Mouse (Mus musculus) bone marrow macrophage, adult 2 months (primary cell): ENCODE results near the gene Adgrg7. TPM values are rescaled to one million over a fixed set of nuclear protein-coding genes. Genes with fewer than 3 reads are reported as not detected.

Experiments
- H3K27ac ChIP-seq: 2 replicates; pipeline ENCODE4 v1.5.1; 2012; ENCODE audit warnings: low read depth, low read length; ENCODE audit not compliant: insufficient read depth
- H3K4me1 ChIP-seq: 2 replicates; pipeline ENCODE4 v1.6.1; 2012; ENCODE audit warnings: low read length; ENCODE audit not compliant: control insufficient read depth, insufficient read depth
- H3K4me3 ChIP-seq: 2 replicates; pipeline ENCODE4 v1.5.1; 2012; ENCODE audit warnings: mild to moderate bottlenecking, low read length, moderate library complexity; ENCODE audit not compliant: insufficient read depth
- CTCF ChIP-seq: IDR thresholded peaks from 2 replicates; pipeline ENCODE4 v1.5.1; 2012; ENCODE audit warnings: low read depth, mild to moderate bottlenecking, low read length, moderate library complexity
- POLR2A ChIP-seq: IDR thresholded peaks from 2 replicates; pipeline ENCODE4 v1.6.1; 2012; ENCODE audit warnings: mild to moderate bottlenecking, low read depth, low read length, borderline replicate concordance
- polyA plus RNA-seq: library from polyadenylated mRNA; stranded (reverse); fragments of >200 nt; gene quantifications from 2 replicates; pipeline ENCODE4 v1.2.4, GENCODE M21; 2012; ENCODE audit not compliant: missing spikeins, insufficient read depth, insufficient read length

Adgrg7 gene
- polyA plus RNA-seq, 1 experiment: not detected

DNA sequence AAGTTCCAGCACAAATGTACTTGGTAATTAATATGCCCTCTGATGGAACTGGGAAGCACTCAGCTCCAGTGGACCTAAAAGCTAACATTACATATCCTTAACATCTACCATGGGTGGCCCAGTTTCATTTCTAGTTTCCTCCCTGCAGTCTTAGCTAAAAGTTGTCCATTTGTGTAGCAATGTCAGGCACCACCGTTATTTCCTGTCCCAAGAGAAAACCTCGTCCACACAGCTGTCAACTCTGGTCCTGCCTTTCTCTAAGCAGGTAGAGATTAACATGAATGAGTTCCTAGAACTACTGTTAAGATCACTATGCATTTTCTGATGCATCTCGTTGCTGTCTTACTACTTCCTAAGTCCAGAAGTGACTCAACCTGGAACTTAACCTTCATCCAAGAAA, 80.0 kb downstream of the Adgrg7 start:
- no peak for TF ChIP-seq CTCF
- no peak for TF ChIP-seq POLR2A
- H3K4me1 ChIP-seq: 0 out of 2 replicates have a peak, but pooled peaks cover 3% of the 10 kb centered on the region
- no peak overlapping the region for H3K27ac ChIP-seq
- peak overlapping the region; percentile 91 for H3K4me3 ChIP-seq

DNA sequence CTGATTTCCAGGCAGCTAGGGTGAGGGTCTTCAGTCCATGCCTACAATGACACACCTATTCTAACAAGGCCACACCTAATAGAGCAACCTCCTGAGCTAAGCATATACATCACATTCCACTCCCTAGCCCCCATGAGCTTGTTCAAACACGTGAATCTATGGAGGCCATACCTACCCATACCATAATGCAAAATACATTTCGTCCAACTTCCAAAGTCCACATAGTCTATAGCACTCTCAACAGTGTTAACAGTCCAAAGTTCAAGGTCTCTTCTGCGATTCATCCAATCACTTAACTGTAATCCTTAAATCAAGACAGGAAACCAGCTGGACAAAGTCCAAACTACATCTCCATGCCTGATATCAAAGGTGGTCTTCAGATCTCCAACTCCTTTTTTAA, 85.6 kb downstream of the Adgrg7 start:
- Histone ChIP-seq H3K27ac (no peak overlapping the region), H3K4me1 (0 out of 2 replicates have a peak, but pooled peaks cover 2% of the 10 kb centered on the region), H3K4me3 (no peak overlapping the region)
- TF ChIP-seq CTCF: no peak
- no peak for TF ChIP-seq POLR2A

DNA sequence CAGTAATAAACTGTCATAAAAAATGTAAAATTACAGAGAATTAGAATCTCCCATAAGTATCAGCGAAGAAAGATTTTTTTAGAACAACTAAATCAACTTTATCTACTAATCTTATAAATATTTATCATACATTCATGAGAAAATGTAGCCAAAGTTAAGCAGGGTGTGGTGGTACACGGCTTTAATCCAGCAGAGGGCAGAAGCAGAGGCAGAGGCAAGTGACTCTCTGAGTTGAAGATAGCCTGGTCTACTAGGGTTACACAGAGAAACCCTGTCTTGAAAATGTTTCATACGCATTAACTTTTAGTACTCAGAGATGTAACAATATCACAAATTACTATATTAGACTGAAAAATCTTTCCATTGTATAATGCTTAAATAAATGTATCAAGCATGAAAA, 89.9 kb downstream of the Adgrg7 start:
- no peak overlapping the region for H3K4me3 ChIP-seq
- no peak overlapping the region for H3K27ac ChIP-seq
- TF ChIP-seq CTCF: no peak
- TF ChIP-seq POLR2A: no peak
- H3K4me1 ChIP-seq: no peaks in the 10 kb centered on the region

DNA sequence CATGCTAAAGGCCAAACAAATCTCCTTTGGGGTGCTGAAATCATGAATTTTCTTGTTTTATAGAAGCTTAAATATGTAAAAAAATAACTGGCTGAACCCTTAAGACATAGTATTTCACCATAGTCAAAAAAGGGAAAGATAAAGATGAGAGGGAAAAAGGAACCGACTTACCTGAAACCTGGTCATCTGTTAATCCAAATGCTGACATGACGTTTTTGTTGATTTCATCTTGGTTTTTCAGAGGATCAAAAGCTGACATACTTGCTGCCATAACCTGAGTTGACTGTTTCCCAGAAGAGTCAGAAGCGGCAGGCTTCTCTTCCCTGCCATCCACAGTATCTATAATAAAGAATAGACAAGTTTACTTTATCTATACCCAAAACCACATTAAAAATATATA, 94.8 kb downstream of the Adgrg7 start:
- H3K27ac ChIP-seq: no peak overlapping the region
- no peaks in the 10 kb centered on the region for H3K4me1 ChIP-seq
- TF ChIP-seq POLR2A (no peak), CTCF (no peak)
- no peak overlapping the region for H3K4me3 ChIP-seq

DNA sequence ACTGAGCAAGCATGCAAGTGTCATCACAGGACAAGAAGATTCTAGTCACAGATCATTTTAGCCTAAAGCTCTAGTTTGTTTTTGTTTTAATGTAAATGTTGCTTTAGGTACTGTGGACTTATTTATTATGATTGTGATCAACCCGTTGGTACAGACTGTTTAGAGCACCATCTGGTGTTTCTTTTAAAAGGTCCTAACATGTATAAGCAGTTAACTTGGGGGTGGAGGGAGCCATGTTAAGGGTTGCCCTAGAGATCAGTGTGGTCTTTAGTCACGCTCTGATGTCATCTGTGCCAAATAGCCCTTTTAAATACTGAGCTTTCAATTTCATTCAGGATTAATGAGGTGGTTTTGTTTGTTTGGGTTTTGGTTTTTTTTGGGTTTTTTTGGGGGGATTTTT, 99.2 kb downstream of the Adgrg7 start:
- no peak overlapping the region for H3K4me3 ChIP-seq
- no peak for TF ChIP-seq CTCF
- TF ChIP-seq POLR2A: no peak
- H3K4me1 ChIP-seq: no peaks in the 10 kb centered on the region
- no peak overlapping the region for H3K27ac ChIP-seq

DNA sequence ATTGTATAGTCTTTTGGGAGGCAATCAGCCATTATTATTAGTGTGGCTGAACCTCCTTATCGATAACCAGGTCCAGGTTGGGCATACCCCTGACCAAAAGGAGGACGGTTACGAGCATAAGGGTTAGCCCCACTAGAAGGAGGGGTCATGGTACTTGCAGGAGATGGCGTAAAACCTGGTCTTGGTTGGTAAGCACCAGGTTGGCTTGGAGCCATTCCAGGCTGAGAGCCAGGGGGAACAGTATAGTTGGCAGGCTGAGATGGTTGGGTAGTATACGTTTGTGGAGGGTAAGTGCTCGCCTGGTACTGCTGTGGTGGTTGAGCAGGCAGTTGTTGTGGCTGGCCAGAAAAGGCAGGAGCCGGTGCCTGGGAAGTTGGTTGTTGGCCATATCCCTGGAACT, 104.9 kb downstream of the Adgrg7 start:
- Histone ChIP-seq H3K27ac (no peak overlapping the region), H3K4me3 (no peak overlapping the region), H3K4me1 (no peaks in the 10 kb centered on the region)
- TF ChIP-seq CTCF: no peak
- TF ChIP-seq POLR2A: no peak

DNA sequence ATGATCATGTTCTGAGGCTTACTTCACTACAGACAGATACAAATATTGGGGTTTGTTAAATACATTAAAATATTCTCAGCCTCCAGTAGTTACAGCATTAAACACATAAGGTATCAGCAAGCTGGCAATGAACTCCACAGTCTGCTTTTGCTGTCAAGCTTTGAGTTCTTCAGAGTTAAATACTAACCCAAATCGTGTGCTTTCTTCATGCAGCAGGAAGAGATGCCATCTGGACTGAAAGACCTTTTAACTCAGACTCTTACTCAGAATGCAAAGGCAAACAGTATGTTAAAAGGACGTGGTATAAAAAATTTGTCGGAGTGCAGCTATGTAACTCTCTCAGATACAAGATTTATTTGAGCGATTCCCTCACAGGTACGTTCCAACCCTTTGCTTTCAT, 108.9 kb downstream of the Adgrg7 start:
- Histone ChIP-seq H3K4me3 (no peak overlapping the region), H3K4me1 (no peaks in the 10 kb centered on the region), H3K27ac (no peak overlapping the region)
- TF ChIP-seq CTCF (no peak), POLR2A (no peak)

DNA sequence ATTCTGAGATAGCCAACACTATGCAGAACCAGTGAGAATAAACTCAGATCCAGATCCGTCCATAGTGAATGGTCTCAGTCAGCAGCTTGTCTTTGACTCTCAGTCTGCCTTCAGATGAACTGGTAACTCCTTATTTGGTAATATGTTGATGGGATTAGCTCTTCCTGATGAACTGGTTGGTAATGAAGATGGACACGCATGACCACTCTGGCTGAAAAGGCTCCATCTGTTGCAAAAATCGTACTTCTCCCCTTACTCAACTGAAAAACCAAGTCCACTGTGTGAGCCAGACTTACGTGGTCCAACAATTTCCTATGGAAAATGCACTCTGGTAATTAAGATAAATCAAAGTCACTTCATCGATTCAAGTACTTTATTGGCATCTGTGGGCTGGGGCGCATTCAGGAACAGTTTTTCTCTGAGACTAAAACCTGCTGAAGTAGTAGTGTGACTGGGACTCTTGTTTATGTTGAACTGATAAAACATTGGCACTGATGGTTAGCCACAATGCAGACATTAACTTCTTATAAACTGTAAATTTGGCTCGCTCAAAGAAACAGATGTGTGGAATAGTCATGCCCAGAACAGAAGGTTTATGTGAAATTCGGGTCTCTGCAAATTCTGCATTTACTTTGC, 114.5 kb downstream of the Adgrg7 start:
- TF ChIP-seq CTCF: no peak
- no peak for TF ChIP-seq POLR2A
- Histone ChIP-seq H3K4me3 (no peak overlapping the region), H3K4me1 (no peaks in the 10 kb centered on the region), H3K27ac (no peak overlapping the region)

DNA sequence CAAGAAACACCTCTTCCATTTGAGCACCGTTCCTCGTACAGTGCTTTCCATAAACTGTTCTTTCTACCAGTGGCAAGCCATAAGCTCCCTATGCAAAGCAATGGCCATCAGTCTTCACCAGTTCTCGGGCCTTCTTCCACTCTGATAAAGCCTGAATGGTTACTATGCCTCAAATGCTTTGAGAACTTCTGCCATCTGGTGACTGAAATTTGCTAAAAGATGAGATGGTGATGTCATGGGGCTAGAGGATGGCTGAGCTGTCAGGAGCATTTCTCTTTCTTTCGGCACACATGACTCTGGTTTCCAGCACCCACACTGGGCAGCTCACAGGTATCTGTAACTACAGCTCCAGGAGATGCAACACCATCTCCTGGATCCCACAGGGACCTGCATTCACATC, 118.5 kb downstream of the Adgrg7 start:
- Histone ChIP-seq H3K4me1 (no peaks in the 10 kb centered on the region), H3K4me3 (no peak overlapping the region), H3K27ac (no peak overlapping the region)
- TF ChIP-seq POLR2A (no peak), CTCF (no peak)

Other genes starting within 250 kb of the Adgrg7 start
- 77.8 and 79.5 TPM in 2 replicates for gene Tfg, start 78.4 kb downstream of the Adgrg7 start, polyA plus RNA-seq
- gene Tmem45a, start 90.3 kb upstream of the Adgrg7 start, polyA plus RNA-seq: 1.3 TPM in 1 of 2 replicates, not detected in the other
- not detected in 2 replicates for gene Lnp1, start 132.2 kb upstream of the Adgrg7 start, polyA plus RNA-seq